Mouse (Mus musculus) retina, postnatal 1 day (tissue): ENCODE measurements around the gene Zfp317.
"Not testable (repeated sequence)": the region's sequence is repeated elsewhere in the genome, so short reads cannot be mapped to it uniquely, and the experiment has no call there.

Source experiments
- DNase-seq: peaks from one replicate; pipeline ENCODE4 v3.0.0-alpha.2; 2012

Gene Zfp317

GRCm38 (mm10) chr9:19621843-19622822, at the start of gene Zfp317:
Gene Zfp317 (plus strand): TSS chr9:19622102.
- peak; percentile 100 for DNase-seq

- no peak for DNase-seq
These were observed 39.6 kb upstream of the Zfp317 start, which contains the start of gene Olfr855 for GRCm38 (mm10) chr9:19582317-19582716. Gene Olfr855 (plus strand): TSS chr9:19582617.

- DNase-seq, result no peak
These were observed 605 bp upstream of the Zfp317 start for GRCm38 (mm10) chr9:19621297-19621696.

- DNase-seq, result no peak
These were observed 7.7 kb downstream of the Zfp317 start for GRCm38 (mm10) chr9:19629574-19629973.

GRCm38 (mm10) chr9:19645193-19645592, 23.3 kb downstream of the Zfp317 start:
- no peak for DNase-seq

- no peak for DNase-seq
These were observed 68.4 kb downstream of the Zfp317 start for GRCm38 (mm10) chr9:19690281-19690680.

- DNase-seq, result no peak
These were observed 69.5 kb downstream of the Zfp317 start for GRCm38 (mm10) chr9:19691426-19691825.

- no peak for DNase-seq
These were observed 70.5 kb downstream of the Zfp317 start for GRCm38 (mm10) chr9:19692430-19692829.

GRCm38 (mm10) chr9:19694285-19694684, 72.4 kb downstream of the Zfp317 start:
- DNase-seq, result not testable (repeated sequence)

- not testable (repeated sequence) for DNase-seq
These were observed 73.0 kb downstream of the Zfp317 start for GRCm38 (mm10) chr9:19694898-19695379.
